Mouse (Mus musculus) intestine, embryonic 15.5 days (tissue): Measurements from ENCODE around the gene Plb1. TPM values are rescaled to one million over a fixed set of nuclear protein-coding genes. Genes with fewer than 3 reads are reported as not detected.
A peak's percentile ranks its signal among the peaks of the same experiment; 100 is the strongest.

Source experiments
- ATAC-seq: fragments of 200-750 bp; cut with Nextera tagmentation; 2 replicates; pipeline ENCODE4 v1.8.0; 2017; ENCODE audit warnings: moderate TSS enrichment, moderate library complexity
- H3K27ac ChIP-seq: fragments of 300-500 bp; sonication (generic); 2 replicates; pipeline ENCODE4 v1.5.1; 2015; ENCODE audit warnings: mild to moderate bottlenecking, inconsistent platforms
- H3K27me3 ChIP-seq: fragments of 300-500 bp; sonication (generic); replicated peaks from 2 replicates; pipeline ENCODE4 v1.6.1; 2015; ENCODE audit warnings: inconsistent platforms
- H3K36me3 ChIP-seq: fragments of 300-500 bp; sonication (generic); 2 replicates; pipeline ENCODE4 v1.6.1; 2015; ENCODE audit warnings: inconsistent platforms
- H3K4me1 ChIP-seq: fragments of 300-500 bp; sonication (generic); replicated peaks from 2 replicates; pipeline ENCODE4 v1.6.1; 2015; ENCODE audit warnings: inconsistent platforms
- H3K4me2 ChIP-seq: fragments of 300-500 bp; sonication (generic); replicated peaks from 2 replicates; pipeline ENCODE4 v1.6.1; 2015; ENCODE audit warnings: mild to moderate bottlenecking, inconsistent platforms
- H3K4me3 ChIP-seq: fragments of 300-500 bp; sonication (generic); replicated peaks from 2 replicates; pipeline ENCODE4 v1.5.1; 2015; ENCODE audit warnings: inconsistent platforms
- H3K9ac ChIP-seq: fragments of 300-500 bp; sonication (generic); 2 replicates; pipeline ENCODE4 v1.6.1; 2015; ENCODE audit warnings: inconsistent platforms
- H3K9me3 ChIP-seq: fragments of 300-500 bp; sonication (generic); 2 replicates; pipeline ENCODE4 v1.6.1; 2016; ENCODE audit warnings: inconsistent platforms
- WGBS: fragments of 180-500 bp; shearing (Covaris S2); methylation state at CpG from one replicate; pipeline ENCODE4 v1.1.7; 2015; 5-methylcytosine and 5-hydroxymethylcytosine counted together
- polyA plus RNA-seq: library from polyadenylated mRNA; unstranded; fragments of >200 nt; fragmentation: Nextera tagmentation; extraction: Ambion mirVana; gene quantifications from 2 replicates; pipeline ENCODE4 v1.2.1, GENCODE M21; 2015

The Plb1 gene
- polyA plus RNA-seq, 1 experiment from 2014 or later = 1.3 TPM

DNA sequence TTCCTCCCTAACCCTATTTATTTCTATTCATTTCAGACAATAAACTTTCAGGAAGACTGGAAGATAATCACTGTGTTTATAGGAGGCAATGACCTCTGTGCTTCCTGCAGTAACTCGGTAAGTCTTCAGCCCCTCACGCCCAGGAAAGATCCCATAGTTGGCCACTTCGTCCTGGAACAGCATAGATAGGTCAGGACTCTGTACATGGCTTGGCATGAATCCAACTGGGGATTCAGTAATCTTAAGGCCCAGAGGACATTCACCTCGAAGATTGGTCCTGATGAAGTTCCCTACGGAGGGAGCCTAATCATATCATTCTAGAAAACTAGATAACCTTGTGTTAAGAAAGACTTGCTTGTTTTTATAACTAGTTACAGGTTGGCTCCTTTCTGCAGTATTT, 78.3 kb downstream of the Plb1 start:
- no peak overlapping the region for H3K27ac ChIP-seq
- no peak overlapping the region for H3K4me3 ChIP-seq
- no peaks in the 10 kb centered on the region for H3K27me3 ChIP-seq
- H3K4me2 ChIP-seq = no peak overlapping the region
- no peaks in the 10 kb centered on the region for H3K9me3 ChIP-seq
- no peaks in the 10 kb centered on the region for H3K4me1 ChIP-seq
- ATAC-seq = peak; percentile 68
- H3K36me3 ChIP-seq = no peaks in the 10 kb centered on the region
- no peak overlapping the region for H3K9ac ChIP-seq
- 54% methylated on average over 5 of the region's 5 CpGs for WGBS

DNA sequence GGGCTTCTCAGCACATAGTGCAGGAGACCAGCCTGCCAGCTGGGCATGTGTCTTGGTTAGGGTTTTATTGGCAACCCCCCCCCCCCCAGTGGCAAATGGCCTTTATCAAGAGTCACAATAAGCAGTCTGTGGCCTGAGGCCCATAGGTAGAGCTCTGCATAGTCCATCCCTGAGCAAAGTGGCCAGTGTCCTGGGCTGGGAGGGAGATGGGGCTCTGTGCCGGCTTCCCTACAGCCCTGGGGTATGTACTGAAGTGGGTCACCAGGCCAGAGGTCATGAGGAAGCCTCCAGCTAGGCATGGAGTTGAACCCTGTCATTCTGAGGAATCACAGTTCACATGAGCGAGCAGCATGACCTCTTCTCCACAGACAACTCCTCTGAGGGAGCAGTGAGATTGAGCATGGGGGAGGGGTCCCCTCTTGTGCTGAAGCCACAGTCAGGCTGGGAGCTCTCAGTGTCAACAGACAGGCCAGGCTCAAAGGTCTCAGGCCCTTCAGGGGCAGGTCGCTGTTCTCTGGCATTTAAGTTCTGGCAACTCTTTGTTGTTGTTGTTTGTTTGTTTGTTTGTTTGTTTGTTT, 79.2 kb downstream of the Plb1 start:
- no peak overlapping the region for H3K4me3 ChIP-seq
- no peaks in the 10 kb centered on the region for H3K27me3 ChIP-seq
- no peaks in the 10 kb centered on the region for H3K9me3 ChIP-seq
- H3K36me3 ChIP-seq = no peaks in the 10 kb centered on the region
- H3K4me1 ChIP-seq = no peaks in the 10 kb centered on the region
- no peak overlapping the region for H3K9ac ChIP-seq
- 59% methylated on average over 3 of the region's 3 CpGs for WGBS
- H3K27ac ChIP-seq = no peak overlapping the region
- no peak for ATAC-seq
- H3K4me2 ChIP-seq = no peak overlapping the region

DNA sequence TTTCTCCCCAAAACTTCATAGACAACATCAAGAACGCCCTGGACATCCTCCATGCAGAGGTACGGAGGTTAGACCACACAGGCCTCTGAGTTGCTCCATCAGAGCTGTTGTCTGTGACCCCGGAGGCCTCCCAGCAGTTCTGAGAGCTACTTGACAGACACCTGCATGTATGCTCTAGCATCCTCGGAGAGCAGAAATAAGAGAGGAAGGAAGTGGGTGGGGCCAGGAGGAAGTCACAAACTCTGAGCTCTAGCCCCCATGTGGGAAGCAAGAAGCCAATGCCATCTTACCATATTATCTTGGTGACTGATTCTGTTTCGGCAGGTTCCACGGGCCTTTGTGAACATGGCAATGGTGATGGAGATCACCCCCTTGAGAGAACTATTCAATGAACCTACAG, 81.2 kb downstream of the Plb1 start:
- Histone ChIP-seq H3K4me3 (no peak overlapping the region), H3K4me2 (no peak overlapping the region), H3K9ac (no peak overlapping the region), H3K9me3 (no peaks in the 10 kb centered on the region), H3K36me3 (no peaks in the 10 kb centered on the region), H3K27ac (no peak overlapping the region), H3K4me1 (no peaks in the 10 kb centered on the region), H3K27me3 (no peaks in the 10 kb centered on the region)
- ATAC-seq = no peak
- WGBS = 79% methylated on average over 6 of the region's 6 CpGs

- H3K27me3 ChIP-seq = no peaks in the 10 kb centered on the region
- no peak overlapping the region for H3K27ac ChIP-seq
- H3K4me3 ChIP-seq = no peak overlapping the region
- H3K36me3 ChIP-seq = no peaks in the 10 kb centered on the region
- 40% methylated on average over 2 of the region's 2 CpGs for whole genome bisulfite sequencing
- H3K9ac ChIP-seq = no peak overlapping the region
- no peaks in the 10 kb centered on the region for H3K9me3 ChIP-seq
- ATAC-seq = peak; percentile 74
- no peak overlapping the region for H3K4me2 ChIP-seq
- H3K4me1 ChIP-seq = no peaks in the 10 kb centered on the region
These were observed 82.2 kb downstream of the Plb1 start for GRCm38 (mm10) chr5:32314731-32315130.

GRCm38 (mm10) chr5:32322146-32322811, 89.8 kb downstream of the Plb1 start:
- no peak overlapping the region for H3K27ac ChIP-seq
- no peak overlapping the region for H3K9ac ChIP-seq
- 0 out of 2 replicates have a peak, but pooled peaks cover 3% of the 10 kb centered on the region for H3K4me1 ChIP-seq
- H3K4me2 ChIP-seq = no peak overlapping the region
- ATAC-seq = peak; percentile 47
- H3K27me3 ChIP-seq = no peaks in the 10 kb centered on the region
- no peaks in the 10 kb centered on the region for H3K9me3 ChIP-seq
- no peak overlapping the region for H3K4me3 ChIP-seq
- 36% methylated on average over 7 of the region's 7 CpGs for WGBS
- no peaks in the 10 kb centered on the region for H3K36me3 ChIP-seq

GRCm38 (mm10) chr5:32328139-32328538, 95.6 kb downstream of the Plb1 start:
- H3K27me3 ChIP-seq = no peaks in the 10 kb centered on the region
- no peak overlapping the region for H3K27ac ChIP-seq
- no peak overlapping the region for H3K9ac ChIP-seq
- H3K4me1 ChIP-seq = no peaks in the 10 kb centered on the region
- H3K4me2 ChIP-seq = no peak overlapping the region
- H3K36me3 ChIP-seq = no peaks in the 10 kb centered on the region
- ATAC-seq = no peak
- H3K4me3 ChIP-seq = no peak overlapping the region
- 88% methylated on average over 7 of the region's 7 CpGs for WGBS
- no peaks in the 10 kb centered on the region for H3K9me3 ChIP-seq

GRCm38 (mm10) chr5:32332591-32332990, 100.1 kb downstream of the Plb1 start:
- Histone ChIP-seq H3K4me3 (no peak overlapping the region), H3K27me3 (no peaks in the 10 kb centered on the region), H3K4me1 (peaks cover 28% of the 10 kb centered on the region), H3K9ac (no peak overlapping the region), H3K4me2 (no peak overlapping the region), H3K36me3 (no peaks in the 10 kb centered on the region), H3K27ac (0 out of 2 replicates have a peak overlapping the region, but pooled peaks have one; percentile 7), H3K9me3 (no peaks in the 10 kb centered on the region)
- WGBS = 73% methylated on average over 4 of the region's 4 CpGs
- ATAC-seq = no peak

GRCm38 (mm10) chr5:32335172-32335571, 102.7 kb downstream of the Plb1 start:
- peaks cover 32% of the 10 kb centered on the region for H3K4me1 ChIP-seq
- ATAC-seq = peak; percentile 74
- no peaks in the 10 kb centered on the region for H3K9me3 ChIP-seq
- no peak overlapping the region for H3K4me3 ChIP-seq
- no peak overlapping the region for H3K4me2 ChIP-seq
- peak overlapping the region; percentile 61; the same call in 1 of the 2 replicates for H3K27ac ChIP-seq
- 24% methylated on average over 6 of the region's 6 CpGs for WGBS
- no peaks in the 10 kb centered on the region for H3K27me3 ChIP-seq
- H3K9ac ChIP-seq = no peak overlapping the region
- no peaks in the 10 kb centered on the region for H3K36me3 ChIP-seq

GRCm38 (mm10) chr5:32336092-32336491, 103.6 kb downstream of the Plb1 start:
- Histone ChIP-seq H3K4me3 (no peak overlapping the region), H3K4me2 (no peak overlapping the region), H3K36me3 (no peaks in the 10 kb centered on the region), H3K27ac (no peak overlapping the region), H3K9ac (no peak overlapping the region), H3K27me3 (no peaks in the 10 kb centered on the region), H3K4me1 (peaks cover 32% of the 10 kb centered on the region), H3K9me3 (no peaks in the 10 kb centered on the region)
- ATAC-seq = no peak
- 59% methylated on average over 5 of the region's 5 CpGs for WGBS

DNA sequence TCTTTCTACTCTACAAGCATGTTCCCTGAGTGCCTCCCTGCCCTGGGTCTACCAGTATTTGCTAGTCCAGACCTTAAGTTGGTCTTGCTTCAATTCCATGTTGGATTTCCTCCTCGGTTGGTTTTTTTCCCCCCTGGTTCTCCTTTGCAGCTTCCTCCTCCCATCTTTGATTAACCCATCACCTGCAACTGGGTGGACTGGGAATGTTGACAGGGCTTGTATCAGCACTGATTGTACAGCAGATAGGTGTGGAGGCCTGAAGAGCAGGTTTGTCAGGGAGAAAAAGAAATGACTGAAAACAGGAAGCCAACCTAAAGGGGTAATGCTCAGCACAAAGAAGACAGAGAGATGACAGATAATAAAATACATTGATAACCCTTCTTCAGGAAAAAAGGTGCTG, 104.8 kb downstream of the Plb1 start:
- no peak for ATAC-seq
- H3K9ac ChIP-seq = no peak overlapping the region
- no peak overlapping the region for H3K4me2 ChIP-seq
- H3K36me3 ChIP-seq = no peaks in the 10 kb centered on the region
- no peaks in the 10 kb centered on the region for H3K9me3 ChIP-seq
- H3K4me3 ChIP-seq = no peak overlapping the region
- H3K27me3 ChIP-seq = no peaks in the 10 kb centered on the region
- H3K4me1 ChIP-seq = peaks cover 34% of the 10 kb centered on the region
- no peak overlapping the region for H3K27ac ChIP-seq
- 29% methylated on average over 1 of the region's 1 CpGs for WGBS

DNA sequence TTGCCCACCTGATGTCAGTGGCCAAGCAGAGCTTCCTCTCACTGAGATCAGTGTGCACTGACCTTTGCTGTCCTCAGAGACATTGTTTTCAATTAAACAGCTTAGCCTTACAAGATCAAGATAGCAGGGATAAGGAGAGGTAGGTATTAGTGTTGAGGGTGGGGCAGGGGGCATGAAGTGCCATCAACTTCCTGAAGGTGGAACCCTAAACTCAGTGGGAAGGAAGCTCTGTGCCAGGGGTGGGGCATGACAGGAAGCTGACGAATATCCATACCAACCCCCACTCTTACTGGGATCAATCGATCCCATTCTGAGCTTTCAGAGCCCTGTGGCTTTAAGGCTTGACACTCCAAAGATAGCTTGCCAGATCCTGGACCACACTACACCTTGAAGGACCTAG, 105.8 kb downstream of the Plb1 start:
- Histone ChIP-seq H3K4me2 (no peak overlapping the region), H3K9ac (no peak overlapping the region), H3K27me3 (no peaks in the 10 kb centered on the region), H3K36me3 (no peaks in the 10 kb centered on the region), H3K9me3 (no peaks in the 10 kb centered on the region), H3K4me1 (peaks cover 37% of the 10 kb centered on the region), H3K27ac (no peak overlapping the region), H3K4me3 (no peak overlapping the region)
- 53% methylated on average over 2 of the region's 2 CpGs for WGBS
- ATAC-seq = no peak

DNA sequence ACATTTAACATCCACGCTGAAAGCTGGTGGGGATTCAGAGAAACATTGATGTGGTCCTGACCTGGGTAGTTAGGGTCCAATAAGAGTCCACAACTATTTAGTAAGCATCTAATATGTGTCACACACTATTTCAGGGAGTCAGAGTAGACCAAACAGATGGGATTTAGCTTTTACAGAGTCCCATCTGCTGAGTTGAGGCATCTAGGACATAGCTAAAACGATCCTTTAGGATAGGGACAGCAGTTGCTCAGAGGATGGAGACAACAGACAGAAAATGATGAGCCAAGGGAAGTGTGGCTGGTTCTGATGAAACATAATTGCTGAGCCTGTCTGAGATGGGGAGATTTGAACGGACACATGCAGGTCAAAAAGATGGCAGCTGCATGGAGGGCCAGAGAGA, 106.3 kb downstream of the Plb1 start:
- peaks cover 37% of the 10 kb centered on the region for H3K4me1 ChIP-seq
- no peaks in the 10 kb centered on the region for H3K36me3 ChIP-seq
- no peak overlapping the region for H3K4me2 ChIP-seq
- H3K27me3 ChIP-seq = no peaks in the 10 kb centered on the region
- no peak overlapping the region for H3K4me3 ChIP-seq
- no peak overlapping the region for H3K9ac ChIP-seq
- ATAC-seq = no peak
- 76% methylated on average over 3 of the region's 3 CpGs for WGBS
- H3K9me3 ChIP-seq = no peaks in the 10 kb centered on the region
- H3K27ac ChIP-seq = no peak overlapping the region

DNA sequence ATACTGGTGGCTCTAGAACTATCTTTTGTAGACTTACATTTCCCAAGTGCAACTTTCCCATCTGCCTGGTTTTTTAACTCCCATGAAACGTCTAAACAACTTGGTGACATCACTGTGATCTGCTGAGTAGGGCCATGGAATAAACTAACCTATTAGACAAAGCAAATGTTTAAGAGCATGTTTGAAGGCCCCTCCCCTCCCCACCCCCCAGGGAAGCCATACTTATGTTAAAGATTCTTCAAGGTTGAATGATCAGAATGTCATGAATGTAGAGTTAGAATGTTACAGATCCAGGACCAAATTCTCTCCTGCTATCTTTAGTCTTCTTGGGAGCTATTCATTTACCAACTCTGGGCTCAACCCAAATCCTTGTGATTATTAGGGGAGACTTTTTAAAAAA, 107.7 kb downstream of the Plb1 start:
- Histone ChIP-seq H3K4me2 (no peak overlapping the region), H3K4me1 (peaks cover 30% of the 10 kb centered on the region), H3K27ac (no peak overlapping the region), H3K4me3 (no peak overlapping the region), H3K36me3 (no peaks in the 10 kb centered on the region), H3K27me3 (no peaks in the 10 kb centered on the region), H3K9ac (no peak overlapping the region), H3K9me3 (no peaks in the 10 kb centered on the region)
- no peak for ATAC-seq
- 68% methylated on average over 1 of the region's 1 CpGs for WGBS
